Mouse (Mus musculus) CH12.LX (cell line): ENCODE results near the gene Mtmr12. TPM values are rescaled to one million over a fixed set of nuclear protein-coding genes. Genes with fewer than 3 reads are reported as not detected.

ENCODE experiments used
- DNase-seq: peaks from one replicate; pipeline ENCODE4 v3.0.0-alpha.2; 2013; ENCODE audit errors: extremely low read depth
- H3K27ac ChIP-seq: 2 replicates; pipeline ENCODE4 v1.5.1; 2012; ENCODE audit warnings: low read depth, mild to moderate bottlenecking, control low read depth, moderate library complexity; ENCODE audit not compliant: insufficient read depth
- H3K27me3 ChIP-seq: replicated peaks from 2 replicates; pipeline ENCODE3; 2012; ENCODE audit warnings: inconsistent platforms
- H3K36me3 ChIP-seq, 2 experiments: replicated peaks in 1 of 2; 2 replicates each; pipeline versions ENCODE3 to v1.6.1; 2012; ENCODE audit warnings: inconsistent platforms in 1 of 2, low read length in 1 of 2, mild to moderate bottlenecking in 1 of 2, mixed read lengths in 1 of 2, moderate library complexity in 1 of 2; ENCODE audit not compliant: control insufficient read depth in 1 of 2, insufficient read depth in 1 of 2
- H3K4me1 ChIP-seq, 2 experiments: 2 replicates each; pipeline ENCODE4 v1.6.1; 2012; ENCODE audit warnings: inconsistent platforms in 1 of 2, moderate library complexity in 1 of 2; ENCODE audit not compliant: insufficient read depth in 2 of 2, control insufficient read depth in 1 of 2
- H3K4me2 ChIP-seq: 2 replicates; pipeline ENCODE4 v1.6.1; 2012; ENCODE audit warnings: low read depth, mild to moderate bottlenecking, control low read depth; ENCODE audit not compliant: poor library complexity, insufficient read depth, severe bottlenecking
- H3K4me3 ChIP-seq, 3 experiments: fragments of 150-350 bp in 1 of 3; sonication (generic) in 1 of 3; replicated peaks in 1 of 3; 2 replicates each; pipeline versions ENCODE3 to v1.5.1; 2011 to 2012; ENCODE audit warnings: low read depth in 2 of 3, low read length in 2 of 3, mild to moderate bottlenecking in 2 of 3, moderate library complexity in 2 of 3, control low read depth in 1 of 3, improper control_type of control experiment in 1 of 3, inconsistent platforms in 1 of 3, mixed read lengths in 1 of 3; ENCODE audit not compliant: poor library complexity in 1 of 3
- H3K79me2 ChIP-seq: replicated peaks from 2 replicates; pipeline ENCODE4 v1.6.1; 2012; ENCODE audit warnings: mild to moderate bottlenecking, moderate library complexity; ENCODE audit not compliant: control insufficient read depth, poor library complexity, insufficient read depth, severe bottlenecking; ENCODE audit errors: extremely low read depth
- H3K9ac ChIP-seq: 2 replicates; pipeline ENCODE4 v1.6.1; 2012; ENCODE audit warnings: low read depth, mild to moderate bottlenecking, control low read depth, moderate library complexity; ENCODE audit not compliant: insufficient read depth
- H3K9me3 ChIP-seq: replicated peaks from 2 replicates; pipeline ENCODE3; 2012; ENCODE audit warnings: low read length, inconsistent platforms, mixed read lengths
- BHLHE40 ChIP-seq: IDR thresholded peaks from 2 replicates; pipeline ENCODE4 v1.6.1; 2011; ENCODE audit warnings: mild to moderate bottlenecking, low read depth, low read length, improper control_type of control experiment
- CHD1 ChIP-seq: IDR thresholded peaks from 2 replicates; pipeline ENCODE4 v1.6.1; 2012; ENCODE audit warnings: low read depth, low read length, improper control_type of control experiment, inconsistent platforms
- CTCF ChIP-seq, 2 experiments: IDR thresholded peaks in 1 of 2; conservative IDR thresholded peaks in 1 of 2; 2 replicates each; pipeline ENCODE4 v1.5.1; 2011 to 2012; ENCODE audit warnings: low read depth in 2 of 2, low read length in 2 of 2, improper control_type of control experiment in 1 of 2, inconsistent platforms in 1 of 2, mild to moderate bottlenecking in 1 of 2, moderate library complexity in 1 of 2
- E2F4 ChIP-seq: IDR thresholded peaks from 2 replicates; pipeline ENCODE4 v1.6.1; 2011; ENCODE audit warnings: low read depth, low read length, improper control_type of control experiment; ENCODE audit not compliant: insufficient replicate concordance
- EP300 ChIP-seq: IDR thresholded peaks from 2 replicates; pipeline ENCODE4 v1.6.1; 2011; ENCODE audit warnings: low read length, improper control_type of control experiment
- GABPA ChIP-seq: IDR thresholded peaks from 2 replicates; pipeline ENCODE4 v1.6.1; 2012; ENCODE audit warnings: low read depth, low read length, improper control_type of control experiment, inconsistent platforms; ENCODE audit not compliant: insufficient replicate concordance
- HCFC1 ChIP-seq: IDR thresholded peaks from 2 replicates; pipeline ENCODE4 v1.6.1; 2012; ENCODE audit warnings: low read depth, mild to moderate bottlenecking, inconsistent platforms, low read length, improper control_type of control experiment
- IRF4 ChIP-seq: IDR thresholded peaks from 2 replicates; pipeline ENCODE4 v1.6.1; 2014; ENCODE audit warnings: low read depth, mild to moderate bottlenecking, inconsistent platforms, low read length, improper control_type of control experiment
- JUND ChIP-seq: conservative IDR thresholded peaks from 2 replicates; pipeline ENCODE4 v1.6.1; 2011; ENCODE audit warnings: low read depth, low read length, improper control_type of control experiment
- KAT2A ChIP-seq: IDR thresholded peaks from 2 replicates; pipeline ENCODE4 v1.6.1; 2012; ENCODE audit warnings: low read length, improper control_type of control experiment, inconsistent platforms; ENCODE audit not compliant: insufficient replicate concordance
- MAX ChIP-seq: IDR thresholded peaks from 2 replicates; pipeline ENCODE4 v1.6.1; 2011; ENCODE audit warnings: low read length, improper control_type of control experiment
- MXI1 ChIP-seq: IDR thresholded peaks from 2 replicates; pipeline ENCODE4 v1.6.1; 2011; ENCODE audit warnings: mild to moderate bottlenecking, low read depth, low read length, improper control_type of control experiment
- PAX5 ChIP-seq: IDR thresholded peaks from 2 replicates; pipeline ENCODE4 v1.6.1; 2012; ENCODE audit warnings: low read length, inconsistent platforms, mixed read lengths
- POLR2AphosphoS2 ChIP-seq: IDR thresholded peaks from 2 replicates; pipeline ENCODE4 v1.6.1; 2011; ENCODE audit warnings: low read depth, low read length, improper control_type of control experiment
- RAD21 ChIP-seq: IDR thresholded peaks from 2 replicates; pipeline ENCODE4 v1.6.1; 2011; ENCODE audit warnings: low read depth, mild to moderate bottlenecking, low read length, improper control_type of control experiment, moderate library complexity
- RCOR1 ChIP-seq: conservative IDR thresholded peaks from 2 replicates; pipeline ENCODE4 v1.6.1; 2012; ENCODE audit warnings: low read depth, mild to moderate bottlenecking, inconsistent platforms, low read length, improper control_type of control experiment
- SMC3 ChIP-seq: IDR thresholded peaks from 2 replicates; pipeline ENCODE4 v1.6.1; 2011; ENCODE audit warnings: low read depth, low read length, improper control_type of control experiment
- TCF12 ChIP-seq: IDR thresholded peaks from 2 replicates; pipeline ENCODE4 v1.6.1; 2014; ENCODE audit warnings: low read depth, mild to moderate bottlenecking, inconsistent platforms, low read length, improper control_type of control experiment
- dilution Hi-C: fragments of 300-500 bp; cut with MboI; formaldehyde crosslinking; loops from 2 replicates; pipeline ENCODE4 v1.14.3; 2020; ENCODE audit warnings: low sequenced_read_pairs; ENCODE audit not compliant: extremely low pct_unique_long_range_greater_than_20kb, extremely low pct_ligation_motif_present
- in situ Hi-C: fragments of 300-500 bp; cut with MboI; formaldehyde crosslinking; loops from 3 replicates; pipeline ENCODE4 v1.14.3; 2019; ENCODE audit warnings: low sequenced_read_pairs, low pct_ligation_motif_present, low pct_unique_long_range_greater_than_20kb, mixed read lengths
- polyA plus RNA-seq: library from polyadenylated mRNA; unstranded; fragments of >175 nt; gene quantifications from 2 replicates; pipeline ENCODE4 v1.2.1, GENCODE M21; 2012; ENCODE audit warnings: low read depth; ENCODE audit not compliant: insufficient read length
- total RNA-seq, 2 experiments: library from RNA; depleted of rRNA; stranded (reverse); fragments of 300-350 nt in 1 of 2; fragments of >200 nt in 1 of 2; gene quantifications; 2 replicates each; pipeline ENCODE4 v1.2.3; 2012 to 2014

The Mtmr12 gene
- total and polyA plus RNA-seq, 3 experiments, result 8.2 to 16.3 (median 12.3) TPM

- H3K27ac ChIP-seq, result no peak overlapping the region
- peaks cover 13 to 25% of the 10 kb centered on the region in 2 experiments for H3K36me3 ChIP-seq
- TF ChIP-seq MXI1, result no peak
- no peak for TF ChIP-seq KAT2A
- peak; percentile 50 for TF ChIP-seq RAD21
- no peak for TF ChIP-seq HCFC1
- TF ChIP-seq CTCF (conservative IDR thresholded peaks at IDR 0.05 in 1 of 2, IDR thresholded peaks at IDR 0.05 in 1 of 2; ENCODE audit: low read depth in 2 of 2, low read length in 2 of 2), result peak in 1 of 2 experiments; percentile 57; a peak in 2 of 4 replicates
- no peak for TF ChIP-seq PAX5
- no peak for TF ChIP-seq E2F4
- TF ChIP-seq GABPA, result no peak
- no peak for TF ChIP-seq RCOR1
- no peak for TF ChIP-seq BHLHE40
- no peak for TF ChIP-seq MAX
- TF ChIP-seq CHD1, result no peak
- TF ChIP-seq SMC3, result peak; percentile 56
- no peak for TF ChIP-seq TCF12
- TF ChIP-seq POLR2AphosphoS2, result no peak
- in situ Hi-C loops, result no loop called here
- dilution Hi-C loops, result no loop called here
- no peak overlapping the region for H3K9ac ChIP-seq
- no peaks in the 10 kb centered on the region for H3K9me3 ChIP-seq
- H3K27me3 ChIP-seq, result no peaks in the 10 kb centered on the region
- DNase-seq, result no peak
- no peak overlapping the region for H3K4me3 ChIP-seq
- H3K4me2 ChIP-seq, result no peak overlapping the region
- peaks cover 0 to 5% of the 10 kb centered on the region in 2 experiments; a peak in 1 of 4 replicates for H3K4me1 ChIP-seq
- no peaks in the 10 kb centered on the region for H3K79me2 ChIP-seq
These were observed 69.4 kb downstream of the Mtmr12 start for GRCm38 (mm10) chr15:12274053-12274769.

GRCm38 (mm10) chr15:12275091-12275623 lies 70.3 kb downstream of the Mtmr12 start:
- H3K9ac ChIP-seq, result no peak overlapping the region
- H3K27ac ChIP-seq, result no peak overlapping the region
- no peak overlapping the region for H3K4me2 ChIP-seq
- in situ Hi-C loops, result no loop called here
- no peaks in the 10 kb centered on the region for H3K79me2 ChIP-seq
- no peaks in the 10 kb centered on the region for H3K9me3 ChIP-seq
- TF ChIP-seq IRF4 (peak; percentile 61; the same call in 1 of the 2 replicates), JUND (no peak), EP300 (peak; percentile 61)
- DNase-seq, result no peak
- no peaks in the 10 kb centered on the region for H3K27me3 ChIP-seq
- H3K4me1 ChIP-seq, result peaks cover 0 to 5% of the 10 kb centered on the region in 2 experiments; a peak in 1 of 4 replicates
- no peak overlapping the region for H3K4me3 ChIP-seq
- peaks cover 6 to 17% of the 10 kb centered on the region in 2 experiments for H3K36me3 ChIP-seq
- dilution Hi-C loops, result loop anchor here (25.0 kb wide), 1 partner anchor 88 kb away; no protein-coding TSS in a partner anchor
